Mouse (Mus musculus) adrenal gland, adult 8-10 months (tissue): Measurements from ENCODE around the gene Kif2c. TPM values are rescaled to one million over a fixed set of nuclear protein-coding genes. Genes with fewer than 3 reads are reported as not detected.

ENCODE experiments used
- DNase-seq: peaks from one replicate; pipeline ENCODE4 v3.0.0; 2022
- total RNA-seq, 4 experiments: library from RNA; stranded (reverse); gene quantifications; 2 replicates each; pipeline ENCODE4 v1.2.4; 2022

Kif2c gene
- total RNA-seq, 4 experiments from 2014 or later = 0.87 to 1.1 (median 0.93) TPM

DNA sequence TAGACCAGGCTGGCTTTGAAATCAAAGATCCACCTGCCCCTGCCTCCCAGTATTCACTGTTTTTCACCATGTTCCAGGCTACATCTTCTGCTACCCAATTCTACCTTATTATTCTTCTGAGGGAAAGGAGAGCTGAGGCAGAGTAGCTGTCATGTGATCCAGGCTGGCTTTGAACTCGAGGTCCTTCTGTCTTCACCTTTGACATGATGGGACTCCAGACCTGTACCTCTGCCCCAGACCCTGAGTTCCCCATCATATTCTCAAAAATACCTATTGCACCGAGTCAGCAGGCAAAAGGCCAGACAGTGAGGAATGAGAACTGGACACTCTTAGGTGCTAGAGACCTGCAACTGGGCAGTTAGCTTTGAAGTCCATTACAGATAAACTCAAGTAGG, 47.8 kb downstream of the Kif2c start:
- DNase-seq = no peak

DNA sequence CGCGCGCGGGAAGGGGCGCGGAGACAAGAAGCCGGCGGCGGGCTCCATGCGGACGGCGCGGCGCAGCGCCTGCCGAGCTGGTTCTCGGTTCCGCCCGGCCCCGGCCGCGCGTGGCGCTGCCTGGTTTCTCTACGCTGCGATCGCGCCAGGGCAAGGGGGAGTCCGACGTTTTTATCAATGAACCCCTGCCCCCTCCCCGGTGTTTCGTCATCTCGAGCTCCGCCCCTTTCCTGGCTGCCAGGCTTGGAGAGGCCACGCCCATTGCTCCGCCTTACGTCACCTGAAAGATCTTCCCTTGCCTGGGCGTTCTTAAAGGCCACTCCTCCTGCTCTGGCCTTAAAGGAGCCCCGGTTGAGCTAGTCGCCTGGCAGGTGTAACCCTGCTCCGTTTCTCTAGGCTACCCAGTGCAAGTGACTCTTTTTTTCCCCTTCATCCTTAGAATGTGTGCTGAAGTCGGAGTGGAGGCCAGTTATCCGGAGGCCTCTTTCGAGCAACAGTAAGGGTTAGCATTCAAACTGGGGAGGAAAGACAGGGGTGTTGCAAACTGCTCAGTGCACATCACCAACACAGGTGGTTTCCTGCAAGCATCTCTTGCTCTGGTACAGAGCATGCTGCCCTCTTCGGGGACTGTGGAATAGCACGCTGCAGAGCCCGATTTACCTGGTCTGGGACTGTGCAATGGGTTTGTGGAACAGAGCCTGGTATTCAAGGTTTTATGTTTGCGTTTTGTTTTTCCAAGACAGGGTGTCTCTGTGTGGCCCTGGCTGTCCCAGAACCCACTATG, 48.4 kb downstream of the Kif2c start, which contains the start of gene Plk3:
Gene Plk3, minus strand, starts transcription at position 147 of the 784 bp plus-strand sequence.
- peak; percentile 97 for DNase-seq

DNA sequence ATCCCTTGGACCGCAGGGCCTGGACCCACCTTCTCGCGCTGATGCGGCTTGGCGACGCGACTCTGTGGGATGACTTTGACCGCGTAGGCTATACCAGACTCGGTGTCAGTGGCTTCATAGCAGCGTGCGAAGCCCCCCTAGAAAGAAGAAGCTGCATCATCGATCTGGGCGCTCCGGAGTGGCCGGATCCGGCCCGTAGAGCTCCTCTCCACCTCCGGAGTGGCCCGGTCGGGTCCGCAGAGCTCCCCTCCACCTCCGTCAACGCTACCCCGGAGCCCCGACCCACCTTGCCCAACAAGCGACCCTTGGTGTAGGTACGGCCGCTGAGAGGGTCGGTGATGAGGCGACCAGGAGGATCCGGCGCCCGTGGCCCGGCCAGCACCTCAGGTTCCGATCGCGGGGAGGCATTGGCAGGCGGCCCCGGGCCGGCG, 49.1 kb downstream of the Kif2c start:
- DNase-seq = no peak

DNA sequence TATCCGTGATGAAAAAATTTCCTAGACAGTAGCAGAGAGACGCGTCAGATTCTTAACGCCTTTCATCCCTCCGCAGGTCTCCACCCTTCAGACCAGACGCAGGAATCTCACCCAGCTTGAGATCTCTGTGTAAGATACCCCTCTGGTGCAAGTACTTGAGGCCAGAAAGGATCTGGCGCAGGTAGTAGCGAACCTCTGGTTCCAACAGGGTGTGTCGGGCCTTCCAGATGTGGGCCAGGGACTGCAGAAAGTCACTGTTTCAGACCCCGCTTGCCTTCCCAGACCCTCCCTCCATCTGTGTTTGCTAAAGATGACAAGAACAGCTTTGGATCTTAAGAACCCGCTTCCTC, 49.7 kb downstream of the Kif2c start:
- no peak for DNase-seq

DNA sequence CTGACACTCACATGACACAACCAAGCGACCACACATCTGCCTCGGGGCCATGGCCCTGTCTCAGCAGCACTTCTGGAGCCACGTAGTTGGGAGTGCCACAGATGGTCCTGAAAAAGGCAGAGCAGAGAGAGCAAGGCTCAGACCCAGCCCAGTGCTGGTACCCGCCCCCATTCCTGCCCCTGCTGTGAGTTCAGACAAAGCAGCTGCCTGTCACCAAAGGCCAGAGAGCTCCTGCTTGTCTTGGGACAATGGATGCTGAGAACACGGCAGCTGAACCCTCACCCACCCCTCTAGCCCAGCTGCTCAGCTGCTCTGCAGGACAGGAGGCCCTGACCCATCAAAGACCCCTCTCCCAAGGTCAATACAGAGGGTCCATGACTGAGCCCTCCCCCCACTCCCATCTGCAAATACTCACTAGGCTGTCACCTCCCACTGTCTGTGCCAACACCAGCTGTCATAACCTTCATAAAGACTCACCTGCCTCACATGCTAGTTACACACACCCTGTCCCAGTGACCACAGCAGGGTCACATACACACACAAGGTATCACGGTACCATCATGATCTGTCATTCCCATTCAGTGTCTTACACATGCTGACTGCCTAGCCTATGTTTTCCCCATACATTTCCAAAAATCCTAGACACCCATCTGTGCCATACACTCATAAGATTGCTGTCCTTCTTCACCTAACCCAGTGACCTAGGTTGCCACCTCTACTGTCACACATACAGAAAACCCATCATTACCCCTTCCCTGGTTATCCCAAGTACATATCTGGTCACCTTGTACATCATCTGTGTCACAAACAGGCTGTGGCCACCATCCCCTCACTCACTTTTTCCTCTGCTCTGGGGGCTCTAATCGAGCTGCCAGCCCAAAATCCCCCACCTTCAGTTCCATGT, 50.3 kb downstream of the Kif2c start:
- no peak for DNase-seq

DNA sequence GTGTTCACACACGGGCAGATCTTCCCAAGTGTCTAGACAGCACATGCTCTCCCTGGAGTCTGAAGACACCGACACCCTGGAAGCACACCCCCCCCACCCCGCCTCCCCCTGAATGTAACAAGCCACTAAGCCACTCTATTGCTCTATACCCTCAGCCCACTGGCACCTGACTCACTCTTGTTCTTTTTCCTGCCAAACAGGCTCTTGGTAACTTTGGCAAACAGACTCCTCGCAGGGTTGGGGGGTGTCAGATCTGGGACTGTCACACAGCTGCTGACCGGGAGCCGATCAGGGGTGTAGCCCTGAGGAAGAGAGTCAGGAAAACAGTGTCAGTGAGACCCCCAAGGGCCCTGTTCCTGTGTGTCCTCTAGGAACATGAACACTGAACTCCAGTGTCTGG, 51.2 kb downstream of the Kif2c start:
- DNase-seq = no peak

DNA sequence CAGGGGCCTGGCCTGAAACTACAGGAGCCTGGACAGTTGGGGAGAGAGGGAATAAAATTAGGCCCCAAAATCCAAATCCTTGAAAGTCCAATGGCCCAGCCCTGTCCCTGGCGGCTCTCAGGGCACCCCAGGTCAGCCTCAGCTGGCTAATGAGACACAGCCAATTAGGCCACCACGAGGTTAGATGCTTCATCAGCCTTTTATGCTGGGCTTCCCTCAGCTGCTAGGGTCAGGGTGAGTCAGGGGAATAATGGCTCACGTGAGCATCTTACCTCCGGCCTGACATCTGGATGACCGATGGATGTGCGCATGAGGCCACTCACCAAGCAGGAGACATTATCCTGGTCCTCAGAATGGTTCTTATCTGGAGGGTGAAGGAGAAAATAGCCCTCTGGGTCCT, 51.6 kb downstream of the Kif2c start:
- DNase-seq = no peak

DNA sequence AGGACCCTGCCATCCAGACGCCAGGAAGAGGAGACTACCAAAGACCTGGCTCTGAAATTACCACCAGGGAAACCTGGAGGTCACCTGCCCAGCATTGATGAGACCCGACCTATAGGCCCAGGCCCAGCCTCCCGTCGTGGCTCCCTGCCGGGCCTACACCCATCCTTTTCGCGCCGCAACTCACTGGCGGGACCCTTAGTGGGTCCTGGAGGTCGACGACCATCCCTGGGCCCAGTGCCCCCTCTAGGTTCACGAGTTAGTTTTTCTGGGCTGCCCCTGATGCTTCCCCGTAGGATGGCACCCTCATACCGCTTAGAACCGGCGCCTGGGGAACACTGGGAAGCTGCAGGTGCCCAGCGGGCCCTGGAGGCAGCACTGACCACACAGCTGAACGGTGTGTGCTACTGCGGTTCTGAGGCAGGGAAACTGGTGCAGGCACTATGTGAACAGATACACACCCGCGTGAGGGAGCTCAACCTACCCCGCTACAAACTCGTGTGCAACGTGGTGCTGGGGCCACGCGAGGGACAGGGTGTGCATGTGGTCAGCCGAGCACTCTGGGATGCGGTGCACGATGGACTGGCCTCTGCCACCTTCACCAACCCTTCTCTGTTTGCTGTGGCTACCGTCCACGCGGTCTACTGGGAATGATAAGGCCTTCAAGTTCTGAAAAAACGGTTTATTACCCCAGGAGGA, 54.3 kb downstream of the Kif2c start:
- DNase-seq = no peak

DNA sequence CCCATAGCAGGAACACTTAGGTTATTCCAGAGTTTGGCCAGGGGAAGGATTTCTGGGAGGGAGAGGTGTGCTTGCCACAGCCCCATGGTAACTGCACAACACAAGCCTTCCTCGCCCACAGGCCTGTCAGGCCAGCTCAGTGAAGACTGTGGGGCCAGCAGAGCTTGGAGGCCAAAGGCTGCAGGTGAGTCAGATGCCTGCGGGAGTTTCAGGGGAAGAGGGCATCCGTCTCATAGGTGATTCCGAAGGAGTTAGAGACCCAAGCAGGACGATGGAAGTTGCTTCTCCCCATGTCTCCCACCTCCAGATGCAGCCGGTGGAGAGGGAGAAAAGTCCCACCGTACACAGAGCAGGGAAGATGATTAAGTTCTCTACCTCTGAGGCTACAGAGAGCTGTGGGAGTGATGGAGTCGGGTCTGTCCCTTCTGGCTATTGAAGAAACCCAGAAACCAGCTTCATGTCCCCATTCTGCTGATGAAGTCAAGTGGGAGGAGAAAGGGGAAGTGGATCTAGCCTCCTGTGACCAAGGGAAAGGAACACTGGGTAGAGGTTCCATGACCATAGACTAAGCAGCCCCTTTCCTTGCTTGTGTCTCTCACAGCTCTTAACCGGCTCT, 55.7 kb downstream of the Kif2c start, which contains the start of gene Tctex1d4:
Gene Tctex1d4, plus strand, starts transcription at position 120 of the 616 bp plus-strand sequence.
- DNase-seq = no peak

DNA sequence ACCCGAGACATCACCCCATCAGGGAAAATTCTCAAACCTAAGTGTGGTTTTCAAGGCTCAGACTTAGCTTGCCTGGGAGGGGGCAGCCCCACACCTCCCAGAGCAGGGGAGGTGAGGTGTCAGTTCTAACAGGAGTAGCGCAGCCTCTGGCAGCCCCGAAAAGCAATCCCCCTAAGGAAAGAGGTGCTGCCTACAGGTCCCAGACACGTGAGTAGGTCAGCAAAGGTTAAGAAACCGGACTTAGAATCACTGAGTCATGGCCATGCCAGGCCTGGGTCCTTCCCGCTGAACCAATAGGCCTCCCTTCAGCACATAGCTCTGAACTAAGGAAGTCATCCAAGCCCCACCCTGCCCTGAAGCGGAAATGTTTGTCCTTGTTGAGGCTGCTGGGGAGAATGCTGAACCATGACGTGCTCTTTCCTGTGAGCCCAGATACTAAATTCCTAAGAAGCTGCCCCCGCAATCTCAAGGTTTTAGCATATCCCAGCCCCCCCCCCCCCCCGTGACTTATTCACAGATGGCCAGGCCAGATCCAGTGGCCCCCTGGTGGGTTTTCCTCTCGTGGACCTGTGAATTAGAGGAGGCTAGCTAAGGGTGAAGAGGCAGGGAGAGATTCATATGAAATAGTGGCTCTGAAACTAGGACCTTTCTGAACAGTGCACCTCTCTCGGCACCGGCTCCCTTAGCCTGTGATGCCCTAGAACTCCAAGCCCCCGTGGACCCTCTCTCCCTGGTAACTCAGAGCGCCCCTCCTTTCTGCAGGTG, 56.3 kb downstream of the Kif2c start:
- DNase-seq = peak; percentile 83

DNA sequence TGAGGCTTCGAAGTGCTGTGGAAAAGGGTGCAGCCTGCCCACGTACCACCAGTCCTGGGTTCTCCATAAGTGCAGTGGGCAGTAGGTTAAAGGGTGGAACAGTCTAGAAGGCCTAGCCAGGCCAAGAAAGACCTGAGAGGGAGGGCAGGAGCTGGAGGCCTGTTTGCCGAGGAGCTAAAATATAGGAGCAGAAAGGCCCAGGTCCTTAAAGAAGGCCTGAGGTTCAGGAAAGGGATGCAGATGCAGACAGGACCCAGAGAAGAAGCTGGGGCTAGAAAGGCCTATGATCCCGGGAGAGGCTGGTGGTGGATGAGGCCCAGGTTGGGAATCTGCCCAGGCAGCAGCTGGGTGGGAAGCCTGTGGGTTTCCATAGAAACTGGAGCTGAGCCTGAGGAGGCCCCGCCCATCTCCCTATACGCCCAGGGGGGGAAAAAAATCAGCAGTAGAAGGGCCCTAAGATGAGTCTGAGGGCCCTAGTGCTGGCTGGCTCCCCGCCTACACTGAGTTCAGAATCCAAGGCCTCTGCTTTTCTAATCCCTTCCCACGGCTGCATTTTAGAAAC, 57.0 kb downstream of the Kif2c start, which contains the start of gene Btbd19:
Gene Btbd19, minus strand, starts transcription at position 378 of the 562 bp plus-strand sequence.
- no peak for DNase-seq

DNA sequence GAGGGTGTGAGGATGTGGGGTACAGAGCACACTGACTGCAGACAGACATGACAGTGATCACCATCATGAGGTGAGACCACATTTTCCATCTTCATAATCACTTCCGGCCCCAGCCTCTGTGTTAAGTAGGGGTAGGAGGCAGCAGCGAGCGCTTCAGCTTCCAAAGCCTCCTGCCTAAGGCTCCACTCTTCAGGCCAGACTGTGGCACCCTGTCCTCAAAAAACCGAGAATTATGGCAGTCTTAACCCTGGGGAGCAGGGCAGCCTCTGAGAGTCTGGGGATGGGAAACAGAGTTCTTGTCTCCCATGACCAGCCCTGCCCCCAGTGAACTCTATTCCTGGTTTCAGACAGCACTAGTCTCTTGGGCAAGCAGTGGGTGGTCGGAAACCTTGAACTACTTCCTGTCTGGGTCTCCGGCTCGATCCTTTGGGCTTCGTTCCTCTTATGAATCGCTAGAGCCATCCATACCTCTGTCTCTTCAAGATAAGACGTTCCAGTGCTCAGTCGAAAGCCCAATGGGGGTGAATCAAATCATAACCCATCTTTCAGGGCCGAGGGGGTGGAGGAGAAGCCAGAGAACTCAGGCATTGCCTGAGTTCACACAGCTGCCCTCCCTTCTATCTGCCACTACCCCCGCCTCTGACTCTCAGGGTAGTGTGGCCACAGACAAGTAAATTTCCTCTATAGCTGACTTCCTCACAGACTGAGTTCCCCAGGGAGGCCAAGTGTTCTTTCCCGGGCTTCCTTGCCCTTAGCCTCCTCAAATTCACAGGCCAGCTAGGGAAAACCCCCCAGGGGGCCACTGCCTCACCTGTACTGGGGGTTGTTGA, 57.7 kb downstream of the Kif2c start:
- DNase-seq = no peak

DNA sequence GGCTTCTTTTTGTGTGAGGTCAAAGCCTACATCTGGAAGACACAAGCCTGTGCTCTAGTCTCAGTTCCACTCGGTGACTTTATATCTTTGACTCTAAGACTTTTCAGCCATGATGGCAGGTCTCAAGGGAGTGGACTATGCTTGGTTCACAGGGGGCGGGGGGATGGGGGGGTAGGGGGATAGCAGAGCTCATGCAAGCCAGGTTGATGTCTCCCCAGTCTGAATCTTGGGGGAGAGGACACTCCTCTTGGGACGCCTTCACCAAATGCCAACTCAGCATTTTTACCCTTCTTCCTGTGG, 58.3 kb downstream of the Kif2c start:
- no peak for DNase-seq

DNA sequence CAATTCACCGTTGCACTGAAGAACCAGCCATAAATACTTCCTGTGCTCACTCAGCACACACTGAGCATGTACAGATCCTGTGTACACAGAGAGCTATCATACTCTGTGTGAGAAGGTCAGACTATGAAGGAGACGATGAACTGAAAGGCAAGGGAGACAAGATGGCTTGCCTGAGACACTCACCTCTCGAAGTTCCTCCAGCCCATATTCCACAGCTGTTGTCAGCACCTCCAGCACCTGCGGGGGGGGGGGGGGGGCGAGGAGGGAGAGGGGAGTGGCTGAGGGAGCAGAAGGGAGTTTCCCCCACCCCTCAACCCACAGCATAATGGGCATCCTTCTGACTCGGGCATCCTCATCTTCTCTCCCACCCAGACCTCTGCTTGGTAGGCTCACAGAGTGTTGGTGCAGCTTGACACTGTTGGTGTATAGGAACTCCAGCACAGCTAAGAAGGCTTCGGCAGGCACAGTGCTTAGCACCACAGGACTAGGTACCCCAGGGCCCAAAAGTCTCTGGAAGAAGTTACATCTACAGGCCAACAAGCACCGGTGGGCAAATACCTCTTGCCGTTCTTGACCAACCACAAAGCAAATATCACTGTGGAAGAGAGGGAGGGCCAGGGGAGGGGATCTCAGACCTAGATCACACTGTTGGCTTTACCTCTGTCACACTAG, 58.8 kb downstream of the Kif2c start:
- DNase-seq = no peak

DNA sequence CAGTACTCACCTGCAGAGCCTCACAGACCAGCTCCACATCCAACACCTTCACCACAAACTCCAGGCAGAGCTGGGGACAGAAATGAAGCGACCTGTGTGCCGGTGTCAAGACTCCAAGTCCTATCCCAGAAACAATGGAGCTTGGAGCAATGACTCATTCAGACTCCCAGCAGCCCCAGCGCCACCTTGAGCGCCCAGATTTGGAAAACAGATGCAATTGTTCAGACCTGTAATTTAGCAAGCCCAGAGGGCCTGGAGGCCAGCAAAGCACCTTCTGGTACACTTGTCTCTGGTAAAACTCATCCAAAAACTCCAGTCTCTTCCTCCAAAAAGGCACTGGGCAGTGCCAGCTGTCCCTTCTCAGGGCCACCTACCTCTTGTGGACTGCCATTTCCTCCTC, 60.2 kb downstream of the Kif2c start:
- DNase-seq = no peak

DNA sequence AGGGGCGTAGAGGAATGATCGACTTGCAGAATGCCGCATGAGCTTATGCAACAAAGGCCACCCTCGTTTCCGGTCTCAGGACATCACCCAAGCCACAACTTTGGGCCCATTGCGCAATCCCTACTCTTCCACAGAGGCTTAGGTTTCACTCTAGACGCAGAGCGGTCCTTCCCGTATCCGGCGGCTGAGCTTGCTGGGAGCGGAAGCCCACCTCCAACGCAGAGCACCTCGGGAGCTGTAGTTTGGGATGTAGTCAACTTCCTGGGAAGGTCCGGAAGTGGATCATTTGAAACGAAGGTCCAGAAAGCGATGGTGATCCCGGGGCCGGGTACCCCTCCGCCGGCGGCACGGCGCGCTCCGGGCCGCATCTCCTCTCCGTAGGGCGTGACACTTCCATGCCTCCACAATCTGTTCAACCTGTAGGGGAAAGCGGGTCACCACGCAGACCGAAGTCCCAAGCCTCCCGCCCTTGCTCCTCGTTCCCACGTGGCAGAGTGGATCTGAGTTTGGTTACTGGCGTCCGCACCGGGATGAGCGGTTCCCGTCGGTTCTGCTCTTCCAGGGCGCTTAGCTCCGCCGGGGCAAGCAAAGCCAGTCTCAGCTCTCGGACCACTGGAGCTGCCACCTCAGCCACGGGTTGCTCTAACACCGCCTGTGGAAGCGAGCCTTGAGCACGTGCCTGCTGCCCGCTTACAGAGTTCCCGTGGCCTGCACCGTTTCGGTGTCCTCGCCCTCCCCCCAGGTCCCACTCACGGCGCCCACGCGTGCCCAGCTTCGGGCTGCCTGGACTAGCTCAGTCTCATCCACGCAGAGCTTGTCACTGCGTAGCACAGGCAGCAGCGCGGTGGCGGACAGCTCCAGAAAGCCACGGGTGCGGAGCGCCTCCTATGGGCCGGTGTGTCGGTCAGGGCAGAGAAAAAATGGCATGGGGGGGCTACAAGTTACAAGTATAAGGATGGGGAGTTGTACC, 61.7 kb downstream of the Kif2c start:
- peak; percentile 98 for DNase-seq

DNA sequence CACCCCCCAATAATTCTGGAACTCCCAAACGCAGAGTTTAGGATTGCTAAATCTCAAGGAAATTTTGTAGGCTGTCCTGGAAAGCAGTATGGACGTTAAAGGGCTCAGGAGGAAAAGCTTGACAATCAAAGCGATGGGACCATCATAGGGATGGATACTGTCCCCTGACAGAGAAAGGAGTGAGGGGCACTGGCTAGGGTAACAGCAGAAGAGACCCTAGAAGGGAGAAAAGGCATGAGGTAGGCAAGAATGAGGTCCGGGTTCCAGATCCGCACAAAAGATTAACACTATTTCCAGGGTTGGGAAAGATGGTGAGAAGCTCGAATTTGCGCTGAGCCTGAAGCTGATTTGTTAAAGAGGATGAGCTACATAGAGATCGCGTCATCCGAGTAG, 62.4 kb downstream of the Kif2c start:
- no peak for DNase-seq

DNA sequence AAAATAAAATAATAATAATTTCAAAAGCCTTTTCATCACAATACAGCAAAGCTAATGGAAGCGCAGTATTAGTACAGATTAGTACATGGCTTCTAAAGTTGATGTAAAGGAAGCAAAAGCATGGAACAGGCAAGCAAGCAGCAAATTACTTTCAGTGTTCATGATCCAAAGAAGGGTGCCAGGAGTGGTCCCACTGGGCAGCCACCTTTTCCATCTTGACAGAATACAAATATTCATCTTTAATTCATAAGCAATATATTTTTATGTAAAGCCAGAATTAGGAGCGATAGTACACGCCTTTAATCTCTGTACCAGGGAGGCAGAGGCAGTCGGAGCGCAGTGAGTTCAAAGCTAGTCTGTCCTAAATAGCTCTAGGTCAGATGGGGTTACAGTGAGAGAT, 62.8 kb downstream of the Kif2c start:
- DNase-seq = no peak

DNA sequence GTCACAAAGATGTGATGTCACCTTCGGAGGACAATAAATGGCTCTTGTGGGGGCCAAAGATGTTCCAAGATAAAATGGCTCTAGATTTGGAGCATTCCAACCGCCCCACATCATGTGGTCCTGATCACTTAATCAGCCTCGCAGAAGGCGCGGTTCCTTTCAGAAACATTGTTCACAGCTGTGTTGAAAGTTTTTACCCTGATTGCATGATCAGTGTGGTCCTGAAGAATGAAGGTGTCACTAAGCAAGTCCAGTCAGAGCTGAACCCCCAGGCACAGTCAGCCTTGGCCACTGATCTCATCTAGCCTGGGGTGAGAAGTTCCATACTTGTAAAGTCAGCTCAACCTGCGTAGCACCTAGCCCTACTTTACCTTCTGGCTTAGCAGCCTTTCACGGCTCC, 64.5 kb downstream of the Kif2c start:
- DNase-seq = no peak
